Mouse (Mus musculus): Measurements from ENCODE around the gene Tenm3. TPM values are rescaled to one million over a fixed set of nuclear protein-coding genes. Genes with fewer than 3 reads are reported as not detected.

The Tenm3 gene
- polyA plus RNA-seq, 1 experiment from 2014 or later = 65.3 TPM

DNA sequence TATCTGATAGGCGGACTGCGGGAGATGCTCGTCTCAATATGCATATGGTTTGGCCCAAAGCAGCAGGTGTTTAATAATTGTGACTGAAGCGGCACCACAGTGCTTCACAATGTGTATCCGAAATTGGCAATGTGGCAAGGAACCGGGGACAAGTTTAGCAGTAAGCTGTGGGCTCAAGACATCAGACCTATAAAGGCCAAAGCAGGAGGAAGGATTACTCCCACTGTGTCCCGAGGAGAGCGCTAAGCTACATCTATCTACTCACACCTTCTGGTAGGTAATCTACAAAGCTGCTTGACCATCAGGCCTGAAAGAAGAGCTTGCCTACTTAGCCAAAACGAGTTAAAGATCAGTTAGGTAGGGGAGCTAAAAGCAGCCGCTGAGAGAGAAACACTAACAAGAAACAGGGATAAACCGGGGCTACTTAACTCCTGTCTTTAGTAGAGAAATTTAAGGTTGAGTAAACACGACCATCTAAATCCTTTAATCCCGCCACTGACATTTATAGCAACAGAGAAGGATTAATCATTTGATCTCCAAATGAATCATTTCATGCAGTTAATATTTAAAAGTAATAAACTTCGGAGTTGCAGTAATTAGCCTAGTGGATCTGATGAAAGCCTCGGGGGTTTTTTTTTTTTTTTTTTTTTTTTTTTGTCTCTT is 188.2 kb downstream of the Tenm3 start:
- Histone ChIP-seq H3K4me1 (peaks cover 12% of the 10 kb centered on the region), H3K4me2 (replicated peaks) (no peak overlapping the region), H3K4me3 (no peak overlapping the region), H3K9ac (no peak overlapping the region), H3K36me3 (no peaks in the 10 kb centered on the region), H3K27me3 (no peaks in the 10 kb centered on the region), H3K9me3 (no peaks in the 10 kb centered on the region), H3K27ac (no peak overlapping the region)
- no peak for ATAC-seq (ENCODE audit: insufficient number of reproducible peaks, insufficient read depth, low FRiP score, low TSS enrichment)
- WGBS = 50% methylated on average over 15 of the region's 15 CpGs

DNA sequence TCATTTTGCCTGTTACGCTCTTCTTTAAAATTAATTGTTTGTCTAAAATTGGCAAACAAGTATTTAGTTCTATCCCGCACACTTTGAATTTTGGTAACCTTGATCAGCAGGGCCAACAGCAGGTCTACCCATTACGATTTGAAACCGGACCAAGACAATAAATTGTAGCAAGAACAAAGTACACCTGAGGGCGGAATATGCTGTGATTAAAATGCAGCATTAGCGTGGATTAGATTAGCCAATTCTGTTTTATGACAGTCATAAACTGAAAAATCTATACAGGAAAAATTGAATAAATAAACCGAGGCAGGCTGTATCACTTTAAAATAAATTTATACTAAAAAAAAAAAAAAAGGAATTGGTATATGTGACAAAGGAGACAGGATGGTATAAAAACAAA is 193.9 kb downstream of the Tenm3 start:
- H3K36me3 ChIP-seq = no peaks in the 10 kb centered on the region
- H3K9ac ChIP-seq = no peak overlapping the region
- H3K4me3 ChIP-seq = no peak overlapping the region
- ATAC-seq (ENCODE audit: insufficient number of reproducible peaks, insufficient read depth, low FRiP score, low TSS enrichment) = no peak
- H3K9me3 ChIP-seq = no peaks in the 10 kb centered on the region
- H3K4me1 ChIP-seq = peaks cover 15% of the 10 kb centered on the region; the same call in 1 of the 2 replicates
- no peaks in the 10 kb centered on the region for H3K27me3 ChIP-seq
- WGBS = 91% methylated on average over 7 of the region's 7 CpGs
- no peak overlapping the region for H3K27ac ChIP-seq
- no peak overlapping the region for H3K4me2 ChIP-seq (replicated peaks)

DNA sequence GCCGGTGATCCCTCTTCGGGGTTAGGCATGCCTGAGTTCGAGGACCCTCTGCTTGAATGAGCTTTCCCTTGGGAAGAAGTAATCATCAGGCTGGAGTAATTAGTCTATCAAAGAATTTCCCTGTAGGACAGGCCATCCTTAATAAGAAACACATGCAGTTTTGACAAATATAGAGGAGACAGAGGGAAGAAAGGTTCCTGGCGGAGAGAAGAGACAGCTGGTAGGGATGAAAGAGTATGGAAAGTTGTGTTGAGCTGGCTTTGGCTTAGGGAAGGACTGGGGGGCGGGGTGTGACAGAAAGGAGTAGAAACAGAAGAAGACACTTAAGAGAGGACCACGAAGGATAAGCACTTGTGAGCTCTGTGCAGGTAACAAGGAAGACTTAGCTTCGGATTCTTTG is 194.3 kb downstream of the Tenm3 start:
- Histone ChIP-seq H3K27ac (no peak overlapping the region), H3K36me3 (no peaks in the 10 kb centered on the region), H3K9ac (no peak overlapping the region), H3K4me3 (no peak overlapping the region), H3K9me3 (no peaks in the 10 kb centered on the region), H3K4me2 (replicated peaks) (no peak overlapping the region), H3K27me3 (no peaks in the 10 kb centered on the region), H3K4me1 (peaks cover 15% of the 10 kb centered on the region; the same call in 1 of the 2 replicates)
- no peak for ATAC-seq (ENCODE audit: insufficient number of reproducible peaks, insufficient read depth, low FRiP score, low TSS enrichment)
- WGBS = 37% methylated on average over 7 of the region's 7 CpGs

DNA sequence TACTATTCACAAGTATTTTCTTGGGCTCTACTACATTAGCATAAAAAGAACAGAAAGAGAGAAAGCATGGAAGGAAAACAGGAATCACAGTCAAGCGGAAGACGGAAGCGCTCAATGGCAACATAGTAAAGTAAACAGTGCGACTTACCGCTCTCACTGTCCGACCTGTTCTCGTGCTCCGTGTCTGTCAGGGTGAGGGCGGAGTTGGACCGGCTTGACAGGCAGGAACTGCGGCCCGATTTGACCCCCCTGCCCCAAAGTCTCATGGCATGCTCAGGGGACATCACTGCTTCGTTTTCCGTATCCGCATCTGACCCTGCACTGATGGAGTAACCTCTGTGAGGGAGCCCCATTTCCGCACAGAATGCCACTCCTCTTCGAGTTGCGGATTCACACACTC is 197.6 kb downstream of the Tenm3 start:
- peak overlapping the region; percentile 44 for H3K4me2 ChIP-seq (replicated peaks)
- no peaks in the 10 kb centered on the region for H3K36me3 ChIP-seq
- no peaks in the 10 kb centered on the region for H3K27me3 ChIP-seq
- 40% methylated on average over 18 of the region's 18 CpGs for WGBS
- H3K9ac ChIP-seq = 0 out of 2 replicates have a peak overlapping the region, but pooled peaks have one; percentile 15
- H3K4me1 ChIP-seq = peaks cover 15% of the 10 kb centered on the region; the same call in 1 of the 2 replicates
- no peaks in the 10 kb centered on the region for H3K9me3 ChIP-seq
- no peak overlapping the region for H3K27ac ChIP-seq
- no peak for ATAC-seq (ENCODE audit: insufficient number of reproducible peaks, insufficient read depth, low FRiP score, low TSS enrichment)
- peak overlapping the region; percentile 15 for H3K4me3 ChIP-seq

DNA sequence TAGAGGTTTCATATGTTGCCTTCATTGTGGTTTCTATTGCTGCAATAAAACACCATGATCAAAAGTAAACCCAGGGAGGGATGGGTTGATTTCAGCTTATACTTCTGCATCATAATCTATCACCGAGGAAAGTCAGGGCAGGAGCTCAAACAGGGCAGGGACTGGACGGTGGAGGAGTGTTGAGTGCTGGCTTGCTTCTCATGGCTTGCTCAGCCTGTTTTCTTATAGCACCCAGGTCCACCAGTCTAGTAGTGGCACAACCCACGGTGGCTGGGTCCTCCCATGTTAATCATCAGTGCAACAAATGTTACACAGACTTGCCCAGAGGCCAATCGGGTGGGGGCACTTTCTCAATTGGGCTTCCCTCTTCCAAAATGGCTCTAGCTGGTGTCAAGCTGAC is 205.6 kb downstream of the Tenm3 start:
- Histone ChIP-seq H3K4me3 (no peak overlapping the region), H3K4me1 (peaks cover 6% of the 10 kb centered on the region; the same call in 1 of the 2 replicates), H3K27me3 (no peaks in the 10 kb centered on the region), H3K9ac (no peak overlapping the region), H3K27ac (no peak overlapping the region), H3K4me2 (replicated peaks) (no peak overlapping the region), H3K9me3 (no peaks in the 10 kb centered on the region), H3K36me3 (no peaks in the 10 kb centered on the region)
- no peak for ATAC-seq (ENCODE audit: insufficient number of reproducible peaks, insufficient read depth, low FRiP score, low TSS enrichment)
- 87% methylated on average over 4 of the region's 4 CpGs for WGBS

DNA sequence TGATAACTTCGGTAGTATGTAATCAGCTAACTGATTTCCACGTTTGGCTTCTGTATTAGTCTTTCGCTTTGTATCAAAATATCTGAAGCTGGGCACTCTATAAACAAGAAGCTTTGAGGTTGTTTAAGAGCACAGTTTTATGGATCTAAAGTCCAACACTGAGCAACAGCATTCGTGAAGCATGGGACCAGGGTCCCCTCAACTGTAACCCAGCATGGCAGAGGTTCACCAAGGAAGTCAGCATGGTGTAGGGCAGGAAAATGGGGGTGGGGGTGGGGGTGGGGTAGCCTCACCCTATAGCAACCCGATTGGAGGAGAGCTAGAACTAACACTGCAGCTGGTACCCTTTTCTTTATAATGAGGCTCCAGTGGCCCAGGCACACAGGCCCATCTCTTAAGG is 206.8 kb downstream of the Tenm3 start:
- no peak overlapping the region for H3K9ac ChIP-seq
- no peaks in the 10 kb centered on the region for H3K36me3 ChIP-seq
- ATAC-seq (ENCODE audit: insufficient number of reproducible peaks, insufficient read depth, low FRiP score, low TSS enrichment) = no peak
- H3K4me1 ChIP-seq = peaks cover 6% of the 10 kb centered on the region; the same call in 1 of the 2 replicates
- no peaks in the 10 kb centered on the region for H3K27me3 ChIP-seq
- H3K27ac ChIP-seq = no peak overlapping the region
- H3K4me3 ChIP-seq = no peak overlapping the region
- WGBS = 87% methylated on average over 5 of the region's 5 CpGs
- H3K9me3 ChIP-seq = no peaks in the 10 kb centered on the region
- H3K4me2 ChIP-seq (replicated peaks) = no peak overlapping the region

DNA sequence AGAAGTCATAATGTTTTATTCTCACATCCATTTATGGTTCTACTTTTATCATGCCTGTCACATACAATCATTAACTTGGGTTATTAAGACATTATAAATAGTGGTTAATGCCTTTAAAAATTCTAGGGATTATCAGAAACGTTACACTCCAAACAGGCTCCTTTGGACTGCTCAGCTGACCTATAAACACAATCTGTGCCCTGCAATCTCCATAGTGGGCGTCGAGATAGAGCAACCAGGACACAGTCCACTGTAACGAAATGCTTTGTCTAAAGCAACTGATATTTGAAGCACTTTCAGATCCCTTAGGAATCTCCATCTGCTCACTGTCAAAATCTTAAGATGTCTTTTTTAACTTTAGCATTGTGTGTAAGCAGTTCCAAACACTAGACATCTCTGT is 207.9 kb downstream of the Tenm3 start:
- Histone ChIP-seq H3K9me3 (no peaks in the 10 kb centered on the region), H3K4me2 (replicated peaks) (no peak overlapping the region), H3K36me3 (no peaks in the 10 kb centered on the region), H3K4me3 (no peak overlapping the region), H3K9ac (no peak overlapping the region), H3K27me3 (no peaks in the 10 kb centered on the region), H3K27ac (no peak overlapping the region), H3K4me1 (peaks cover 6% of the 10 kb centered on the region; the same call in 1 of the 2 replicates)
- WGBS = 62% methylated on average over 4 of the region's 4 CpGs
- no peak for ATAC-seq (ENCODE audit: insufficient number of reproducible peaks, insufficient read depth, low FRiP score, low TSS enrichment)

DNA sequence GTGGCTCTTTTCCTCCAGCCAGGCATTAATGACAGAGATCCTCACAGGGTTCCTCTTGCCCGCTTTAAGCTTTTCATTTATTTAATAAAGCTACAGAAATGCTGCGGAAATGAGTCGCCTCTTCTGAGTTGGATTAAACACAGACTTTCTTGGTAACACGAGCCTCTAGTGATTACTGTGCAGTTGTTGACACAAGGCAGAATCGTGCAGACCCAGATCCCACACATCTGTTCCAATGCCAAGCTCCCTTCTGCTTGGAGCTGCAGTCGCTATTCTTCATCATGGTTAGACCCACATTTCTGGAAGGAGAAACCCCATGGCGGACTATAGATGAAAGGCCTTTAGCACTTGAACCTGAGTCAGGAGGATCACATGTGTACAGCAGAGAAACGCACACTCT is 210.3 kb downstream of the Tenm3 start:
- Histone ChIP-seq H3K9ac (no peak overlapping the region), H3K4me2 (replicated peaks) (no peak overlapping the region), H3K27ac (no peak overlapping the region), H3K4me1 (peaks cover 6% of the 10 kb centered on the region; the same call in 1 of the 2 replicates), H3K4me3 (no peak overlapping the region), H3K27me3 (no peaks in the 10 kb centered on the region), H3K9me3 (no peaks in the 10 kb centered on the region), H3K36me3 (no peaks in the 10 kb centered on the region)
- WGBS = 28% methylated on average over 8 of the region's 8 CpGs
- 0 out of 2 replicates have a peak, but pooled peaks have one; percentile 56 for ATAC-seq (ENCODE audit: insufficient number of reproducible peaks, insufficient read depth, low FRiP score, low TSS enrichment)

DNA sequence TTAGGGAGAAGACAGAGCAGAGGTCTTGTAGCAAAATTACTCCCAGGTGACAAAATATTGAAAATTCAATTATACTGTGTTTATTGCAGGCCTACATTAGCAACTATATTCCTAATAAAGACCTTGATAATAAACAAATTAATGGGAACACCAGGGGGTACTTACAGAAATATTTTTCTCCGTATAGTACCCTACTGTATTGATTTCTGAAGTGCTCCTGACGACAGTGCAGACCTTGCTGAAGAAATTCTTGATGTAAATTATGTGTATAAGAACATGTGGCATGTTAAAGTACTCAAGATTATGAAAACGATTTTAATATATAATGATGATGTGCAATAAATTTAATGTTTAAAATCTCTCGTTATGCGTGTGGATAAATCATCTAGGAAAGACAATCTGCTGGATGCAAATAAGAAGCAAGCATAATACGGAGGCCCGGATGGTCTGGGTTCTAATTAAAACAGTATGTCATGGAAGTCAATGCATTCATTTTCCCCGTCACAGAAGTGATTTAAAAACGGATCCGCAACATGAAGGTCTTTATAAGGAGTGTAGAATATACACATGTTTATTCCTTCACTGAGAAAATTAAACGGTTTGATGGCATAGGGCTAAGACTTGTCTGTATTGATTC is 221.1 kb downstream of the Tenm3 start:
- WGBS = 61% methylated on average over 11 of the region's 11 CpGs
- no peak for ATAC-seq (ENCODE audit: insufficient number of reproducible peaks, insufficient read depth, low FRiP score, low TSS enrichment)
- H3K9ac ChIP-seq = no peak overlapping the region
- no peaks in the 10 kb centered on the region for H3K9me3 ChIP-seq
- no peak overlapping the region for H3K4me2 ChIP-seq (replicated peaks)
- H3K4me1 ChIP-seq = no peaks in the 10 kb centered on the region
- H3K36me3 ChIP-seq = no peaks in the 10 kb centered on the region
- no peak overlapping the region for H3K4me3 ChIP-seq
- no peaks in the 10 kb centered on the region for H3K27me3 ChIP-seq
- no peak overlapping the region for H3K27ac ChIP-seq

DNA sequence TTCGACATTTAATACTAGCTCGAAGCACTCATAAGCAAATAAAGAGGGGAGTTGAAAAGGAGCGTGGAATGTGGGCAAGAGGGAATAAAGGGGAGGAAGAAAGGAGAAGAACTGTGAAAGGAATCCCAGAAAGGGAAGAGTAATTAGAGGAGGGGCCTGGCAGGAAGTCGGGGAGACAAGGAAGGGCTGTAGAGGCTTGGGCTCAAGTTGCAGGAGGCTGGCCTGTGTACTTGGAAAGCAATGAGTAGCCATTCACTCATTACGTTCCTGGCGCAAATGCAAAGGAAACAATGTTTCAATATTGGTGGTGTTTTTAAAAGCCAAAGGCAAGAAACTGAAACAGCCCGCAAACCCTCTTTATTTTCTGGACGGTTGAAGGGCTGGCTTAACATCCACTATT is 228.7 kb downstream of the Tenm3 start:
- H3K4me1 ChIP-seq = peaks cover 41% of the 10 kb centered on the region
- no peak for ATAC-seq (ENCODE audit: insufficient number of reproducible peaks, insufficient read depth, low FRiP score, low TSS enrichment)
- 0 out of 2 replicates have a peak overlapping the region, but pooled peaks have one; percentile 1 for H3K4me2 ChIP-seq (replicated peaks)

DNA sequence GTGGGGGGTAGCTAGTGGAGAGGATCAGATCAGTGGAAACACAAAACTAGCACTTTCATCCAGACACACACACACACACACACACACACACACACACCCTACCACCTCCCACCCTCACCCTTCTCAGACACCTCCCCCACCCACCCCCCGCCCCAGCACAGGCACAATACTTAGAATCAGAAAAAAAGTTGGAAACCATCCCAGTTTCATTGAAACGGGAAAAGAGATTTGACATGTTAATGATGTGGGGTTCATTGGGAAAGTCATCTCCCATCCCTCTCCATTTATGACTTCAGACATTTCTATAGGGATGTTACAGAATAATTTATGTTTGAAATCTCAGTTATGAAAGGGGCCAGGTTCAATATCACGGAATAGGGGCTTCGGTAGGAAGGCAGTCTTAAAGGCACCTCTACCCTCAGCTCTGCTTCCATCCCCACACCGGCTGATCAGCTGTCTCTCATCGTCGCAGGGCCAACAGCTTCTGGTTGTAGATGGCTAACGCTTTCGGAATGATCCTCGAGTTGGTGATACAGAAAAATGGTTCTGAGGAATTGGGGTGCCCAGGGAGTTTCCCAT is 231.7 kb downstream of the Tenm3 start:
- no peaks in the 10 kb centered on the region for H3K9me3 ChIP-seq
- no peak overlapping the region for H3K4me2 ChIP-seq (replicated peaks)
- H3K27ac ChIP-seq = 0 out of 2 replicates have a peak overlapping the region, but pooled peaks have one; percentile 5
- 65% methylated on average over 10 of the region's 10 CpGs for WGBS
- 0 out of 2 replicates have a peak, but pooled peaks have one; percentile 36 for ATAC-seq (ENCODE audit: insufficient number of reproducible peaks, insufficient read depth, low FRiP score, low TSS enrichment)
- no peak overlapping the region for H3K9ac ChIP-seq
- no peaks in the 10 kb centered on the region for H3K27me3 ChIP-seq
- H3K36me3 ChIP-seq = no peaks in the 10 kb centered on the region
- no peak overlapping the region for H3K4me3 ChIP-seq
- peaks cover 41% of the 10 kb centered on the region for H3K4me1 ChIP-seq

More for the DNA sequence above, 228.7 kb downstream of the Tenm3 start:
- Histone ChIP-seq H3K36me3 (no peaks in the 10 kb centered on the region), H3K27me3 (no peaks in the 10 kb centered on the region), H3K27ac (peak overlapping the region; percentile 14), H3K9me3 (no peaks in the 10 kb centered on the region), H3K4me3 (no peak overlapping the region), H3K9ac (no peak overlapping the region)
- WGBS = 13% methylated on average over 8 of the region's 8 CpGs

DNA sequence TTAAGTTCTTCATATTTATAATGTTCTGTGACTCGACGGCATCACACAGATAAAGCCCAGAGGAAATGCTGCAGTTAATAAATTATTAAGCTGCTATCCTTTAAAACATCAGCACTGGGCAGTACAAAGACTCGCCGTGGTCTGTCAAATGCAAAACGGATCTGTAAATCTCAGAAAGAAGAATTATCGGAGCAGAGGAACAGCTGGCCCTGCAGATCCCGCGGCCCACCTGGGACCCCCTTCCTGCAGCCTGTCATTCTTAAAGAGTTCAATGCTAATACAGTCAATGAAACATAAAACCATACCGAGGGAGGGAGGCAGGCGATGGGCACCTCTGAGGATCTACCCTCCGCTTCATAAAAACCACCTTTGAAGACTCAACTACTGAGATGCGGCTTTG is 232.6 kb downstream of the Tenm3 start:
- 31% methylated on average over 12 of the region's 12 CpGs for WGBS
- Histone ChIP-seq H3K4me1 (peaks cover 41% of the 10 kb centered on the region), H3K9me3 (no peaks in the 10 kb centered on the region), H3K27me3 (no peaks in the 10 kb centered on the region), H3K9ac (no peak overlapping the region), H3K4me2 (replicated peaks) (peak overlapping the region; percentile 16), H3K27ac (no peak overlapping the region), H3K36me3 (no peaks in the 10 kb centered on the region), H3K4me3 (no peak overlapping the region)
- peak; percentile 35; the same call in 1 of the 2 replicates for ATAC-seq (ENCODE audit: insufficient number of reproducible peaks, insufficient read depth, low FRiP score, low TSS enrichment)
